Mouse (Mus musculus) liver, embryonic 12.5 days (tissue): Measurements from ENCODE around the gene Gm8374. TPM values are rescaled to one million over a fixed set of nuclear protein-coding genes. Genes with fewer than 3 reads are reported as not detected.
"Not testable (repeated sequence)": the region's sequence is repeated elsewhere in the genome, so short reads cannot be mapped to it uniquely, and the experiment has no call there.

Source experiments
- ATAC-seq: fragments of 200-750 bp; cut with Nextera tagmentation; 2 replicates; pipeline ENCODE4 v1.8.0; 2017; ENCODE audit warnings: moderate number of reproducible peaks, mild to moderate bottlenecking, moderate library complexity
- H3K27ac ChIP-seq: fragments of 300-500 bp; sonication (generic); 2 replicates; pipeline ENCODE4 v1.5.1; 2016; ENCODE audit warnings: mild to moderate bottlenecking
- H3K27me3 ChIP-seq: fragments of 300-500 bp; sonication (generic); replicated peaks from 2 replicates; pipeline ENCODE4 v1.6.1; 2016; ENCODE audit warnings: mild to moderate bottlenecking, moderate library complexity
- H3K36me3 ChIP-seq: fragments of 300-500 bp; sonication (generic); 2 replicates; pipeline ENCODE4 v1.6.1; 2016; ENCODE audit warnings: mild to moderate bottlenecking, moderate library complexity
- H3K4me1 ChIP-seq: fragments of 300-500 bp; sonication (generic); 2 replicates; pipeline ENCODE4 v1.6.1; 2016
- H3K4me2 ChIP-seq: fragments of 300-500 bp; sonication (generic); 2 replicates; pipeline ENCODE4 v1.6.1; 2016; ENCODE audit warnings: mild to moderate bottlenecking, moderate library complexity
- H3K4me3 ChIP-seq: fragments of 300-500 bp; sonication (generic); 2 replicates; pipeline ENCODE4 v1.5.1; 2016; ENCODE audit warnings: mild to moderate bottlenecking, moderate library complexity
- H3K9ac ChIP-seq: fragments of 300-500 bp; sonication (generic); 2 replicates; pipeline ENCODE4 v1.6.1; 2016; ENCODE audit warnings: mild to moderate bottlenecking, moderate library complexity
- H3K9me3 ChIP-seq: fragments of 300-500 bp; sonication (generic); replicated peaks from 2 replicates; pipeline ENCODE4 v1.6.1; 2016; ENCODE audit warnings: mild to moderate bottlenecking, moderate library complexity
- WGBS: fragments of 180-500 bp; shearing (Covaris S2); methylation state at CpG from one replicate; pipeline ENCODE4 v1.1.7; 2016; ENCODE audit not compliant: insufficient replicate concordance; 5-methylcytosine and 5-hydroxymethylcytosine counted together
- polyA plus RNA-seq: library from polyadenylated mRNA; unstranded; fragments of >200 nt; fragmentation: Nextera tagmentation; extraction: Ambion mirVana; gene quantifications from 2 replicates; pipeline ENCODE4 v1.2.1, GENCODE M21; 2016

Gm8374 gene
- not detected in 2 replicates for polyA plus RNA-seq

DNA sequence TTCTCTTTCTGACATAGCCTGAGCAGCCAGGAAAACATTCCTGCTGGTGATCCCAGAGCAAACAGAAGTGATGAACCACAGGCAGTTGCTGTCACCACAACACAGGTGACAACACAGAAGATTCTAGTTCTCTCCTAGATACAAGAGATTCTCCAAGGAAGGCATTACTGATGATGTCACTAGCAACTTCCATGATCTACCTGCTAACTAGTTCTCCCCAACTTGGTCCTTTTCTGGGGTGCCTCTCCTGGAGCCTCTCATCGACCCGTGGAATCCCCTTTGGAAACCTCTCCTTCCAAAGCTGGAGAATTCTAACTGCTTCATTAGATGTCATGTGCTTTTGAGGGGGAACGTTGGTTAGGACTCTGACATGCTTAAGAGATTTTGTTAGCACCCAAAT, at the start of gene Gm8374:
TSS of gene Gm8374 (minus strand) at position 101 of the 400 bp plus-strand sequence.
- H3K9ac ChIP-seq, H3K27me3 ChIP-seq, H3K9me3 ChIP-seq, H3K27ac ChIP-seq, H3K4me2 ChIP-seq, H3K36me3 ChIP-seq, H3K4me1 ChIP-seq, H3K4me3 ChIP-seq, ATAC-seq: not testable (repeated sequence)
- 65% methylated on average over 3 of the region's 3 CpGs for WGBS

DNA sequence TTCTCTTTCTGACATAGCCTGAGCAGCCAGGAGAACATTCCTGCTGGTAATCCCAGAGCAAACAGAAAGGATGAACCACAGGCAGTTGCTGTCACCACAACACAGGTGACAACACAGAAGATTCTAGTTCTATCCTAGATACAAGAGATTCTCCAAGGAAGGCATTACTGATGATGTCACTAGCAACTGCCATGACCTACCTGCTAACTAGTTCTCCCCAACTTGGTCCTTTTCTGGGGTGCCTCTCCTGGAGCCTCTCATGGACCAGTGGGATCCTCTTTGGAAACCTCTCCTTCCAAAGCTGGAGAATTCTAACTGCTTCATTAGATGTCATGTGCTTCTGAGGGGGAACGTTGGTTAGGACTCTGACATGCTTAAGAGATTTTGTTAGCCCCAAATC, 32.6 kb downstream of the Gm8374 start, which contains the start of gene Gm5797:
TSS of gene Gm5797 (minus strand) at position 101 of the 400 bp plus-strand sequence.
- ATAC-seq, H3K4me3 ChIP-seq, H3K36me3 ChIP-seq, H3K9me3 ChIP-seq, H3K4me2 ChIP-seq, H3K27me3 ChIP-seq, H3K27ac ChIP-seq, H3K4me1 ChIP-seq, H3K9ac ChIP-seq: not testable (repeated sequence)
- no CpG with 5 or more reads among the region's 1 CpGs for WGBS

DNA sequence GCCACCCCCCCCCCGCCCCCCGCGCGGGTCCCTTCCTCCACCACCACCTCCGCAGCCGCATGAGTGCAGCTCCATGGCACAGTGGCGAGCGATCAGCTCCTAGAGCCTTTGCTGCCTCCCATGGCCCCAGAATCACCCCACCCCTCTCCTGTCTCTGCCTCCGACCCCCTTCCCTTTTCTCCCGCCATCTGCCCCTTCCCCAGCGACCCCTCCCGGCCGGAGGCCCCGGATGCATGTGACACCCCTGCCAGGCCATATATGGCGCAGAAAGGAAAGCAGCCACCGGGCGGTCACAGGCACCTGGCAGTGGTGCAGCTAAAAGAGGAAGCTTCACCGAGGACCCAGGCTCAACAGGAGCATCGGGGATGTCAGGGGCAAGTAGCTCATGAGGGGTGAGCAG, 49.8 kb downstream of the Gm8374 start:
- peak overlapping the region; percentile 31 for H3K4me3 ChIP-seq
- H3K36me3 ChIP-seq, ATAC-seq: not testable (repeated sequence)

DNA sequence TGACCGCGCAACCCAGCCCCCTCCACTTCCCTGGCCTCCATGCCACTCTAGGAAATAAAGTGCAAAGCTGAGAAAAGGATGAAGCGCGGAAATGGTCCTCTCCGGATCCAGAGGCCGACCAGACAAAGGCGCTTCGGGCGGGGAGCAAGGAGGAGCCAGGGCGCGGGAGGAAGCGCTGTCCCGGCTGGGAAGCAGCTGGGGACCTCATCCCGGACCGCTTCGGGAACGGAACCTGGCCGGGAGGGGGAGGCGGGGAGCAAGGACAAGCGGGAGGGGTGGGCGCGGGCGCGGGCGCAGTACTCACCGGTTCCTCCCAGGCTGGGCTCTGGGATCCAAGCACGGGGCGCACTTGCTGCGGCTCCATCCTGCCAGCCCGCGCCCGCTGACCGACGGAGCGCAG, 50.3 kb downstream of the Gm8374 start, which contains the start of gene Gm3739:
TSS of gene Gm3739 (minus strand) at position 389 of the 400 bp plus-strand sequence.
- not testable (repeated sequence) for H3K36me3 ChIP-seq, ATAC-seq, H3K9ac ChIP-seq, H3K4me1 ChIP-seq, H3K9me3 ChIP-seq, H3K27me3 ChIP-seq, H3K27ac ChIP-seq
- Histone ChIP-seq H3K4me2 (peak within 1 kb of the TSS; percentile 58), H3K4me3 (peak within 1 kb of the TSS; percentile 31)
- WGBS = 2% methylated on average over 11 of the region's 35 CpGs

More for the DNA sequence above, 49.8 kb downstream of the Gm8374 start:
- under 1% methylated on average over 16 of the region's 19 CpGs for WGBS
- not testable (repeated sequence) for H3K9me3 ChIP-seq, H3K27ac ChIP-seq, H3K9ac ChIP-seq, H3K4me1 ChIP-seq, H3K27me3 ChIP-seq
- peak overlapping the region; percentile 58 for H3K4me2 ChIP-seq

Other genes starting within 250 kb of the Gm8374 start
- gene Gm6676, start 239.7 kb downstream of the Gm8374 start, polyA plus RNA-seq = not detected in 2 replicates
- gene Gm3512, start 190.6 kb downstream of the Gm8374 start, polyA plus RNA-seq = 0.36 and 0.43 TPM in 2 replicates
- not detected in 2 replicates for gene Gm16434, start 170.6 kb downstream of the Gm8374 start, polyA plus RNA-seq
- gene Gm3727, start 100.4 kb downstream of the Gm8374 start, polyA plus RNA-seq = not detected in 2 replicates
- gene Gm3739, start 50.1 kb downstream of the Gm8374 start, polyA plus RNA-seq = 0.12 TPM in 1 of 2 replicates, not detected in the other
- gene Gm5797, start 32.7 kb downstream of the Gm8374 start, polyA plus RNA-seq = not detected in 2 replicates
- gene Gm3755, start 85.8 kb upstream of the Gm8374 start, polyA plus RNA-seq = not detected in 2 replicates
- not detected in 2 replicates for gene Gm3752, start 118.6 kb upstream of the Gm8374 start, polyA plus RNA-seq
- gene Gm3558, start 203.4 kb upstream of the Gm8374 start, polyA plus RNA-seq = 0.11 TPM in 1 of 2 replicates, not detected in the other
- gene Gm10338, start 230.5 kb upstream of the Gm8374 start, polyA plus RNA-seq = not detected in 2 replicates